Mouse (Mus musculus) cortical plate, adult 2 months (tissue): Measurements from ENCODE around the gene Sar1a.

Experiments
- CTCF ChIP-seq: fragments of 200-500 bp; IDR thresholded peaks from 2 replicates; pipeline ENCODE4 v1.5.1; 2011; ENCODE audit warnings: mild to moderate bottlenecking, control low read depth, low read length; ENCODE audit not compliant: insufficient read depth; ENCODE audit errors: extremely low read depth
- POLR2A ChIP-seq: fragments of 200-500 bp; IDR thresholded peaks from 2 replicates; pipeline ENCODE4 v1.6.1; 2011; ENCODE audit warnings: mild to moderate bottlenecking, low read length, control low read depth; ENCODE audit not compliant: insufficient read depth; ENCODE audit errors: extremely low read depth

GRCm38 (mm10) chr10:61695703-61696559 is 15.8 kb downstream of the Sar1a start:
- TF ChIP-seq CTCF (no peak), POLR2A (no peak)
